Mouse (Mus musculus): ENCODE measurements around the gene Glrx.

The Glrx gene

GRCm38 (mm10) chr13:75892291-75892690 is 52.6 kb downstream of the Glrx start:
- no peak for DNase-seq

- no peak for DNase-seq
Observed at GRCm38 (mm10) chr13:75892876-75893275, 53.2 kb downstream of the Glrx start.

Data from thymus, adult 18-20 months (tissue).